Mouse (Mus musculus): ENCODE measurements around the gene Nrsn2. TPM values are rescaled to one million over a fixed set of nuclear protein-coding genes. Genes with fewer than 3 reads are reported as not detected.
"Not testable (repeated sequence)": the region's sequence is repeated elsewhere in the genome, so short reads cannot be mapped to it uniquely, and the experiment has no call there.

Nrsn2 gene
- total RNA-seq, 2 experiments from 2014 or later: 95.7 to 106 TPM

GRCm38 (mm10) chr2:152393225-152394017, 17.0 kb upstream of the Nrsn2 start:
- no peak for DNase-seq (ENCODE audit: low spot score in 2 of 2)

GRCm38 (mm10) chr2:152392786-152393185, 16.3 kb upstream of the Nrsn2 start:
- peak in 1 of 2 experiments; percentile 65 for DNase-seq (ENCODE audit: low spot score in 2 of 2)

- no peak for DNase-seq (ENCODE audit: low spot score in 2 of 2)
These were observed 7.8 kb upstream of the Nrsn2 start for GRCm38 (mm10) chr2:152384191-152384590.

GRCm38 (mm10) chr2:152375652-152376344, 640 bp downstream of the Nrsn2 start:
- DNase-seq (ENCODE audit: low spot score in 2 of 2): peak; percentile 24 to 50

- no peak for DNase-seq (ENCODE audit: low spot score in 2 of 2)
These were observed 2.9 kb downstream of the Nrsn2 start for GRCm38 (mm10) chr2:152373547-152373946.

GRCm38 (mm10) chr2:152372661-152373060, 3.8 kb downstream of the Nrsn2 start:
- no peak for DNase-seq (ENCODE audit: low spot score in 2 of 2)

- no peak for DNase-seq (ENCODE audit: low spot score in 2 of 2)
These were observed 4.3 kb downstream of the Nrsn2 start for GRCm38 (mm10) chr2:152372104-152372503.

GRCm38 (mm10) chr2:152368532-152369140, 7.8 kb downstream of the Nrsn2 start:
- peak in 1 of 2 experiments; percentile 50 for DNase-seq (ENCODE audit: low spot score in 2 of 2)

GRCm38 (mm10) chr2:152367917-152368316, 8.5 kb downstream of the Nrsn2 start:
- DNase-seq (ENCODE audit: low spot score in 2 of 2): no peak

GRCm38 (mm10) chr2:152363245-152364147, 12.9 kb downstream of the Nrsn2 start:
- peak; percentile 48 to 73 for DNase-seq (ENCODE audit: low spot score in 2 of 2)

- no peak for DNase-seq (ENCODE audit: low spot score in 2 of 2)
These were observed 15.2 kb downstream of the Nrsn2 start for GRCm38 (mm10) chr2:152361193-152361592.

GRCm38 (mm10) chr2:152360271-152360775, 16.1 kb downstream of the Nrsn2 start:
- no peak for DNase-seq (ENCODE audit: low spot score in 2 of 2)

- DNase-seq (ENCODE audit: low spot score in 2 of 2): no peak
These were observed 16.8 kb downstream of the Nrsn2 start for GRCm38 (mm10) chr2:152359616-152360015.

- not testable (repeated sequence) for DNase-seq (ENCODE audit: low spot score in 2 of 2)
These were observed 17.5 kb downstream of the Nrsn2 start for GRCm38 (mm10) chr2:152358977-152359376.

GRCm38 (mm10) chr2:152357254-152357653, 19.2 kb downstream of the Nrsn2 start:
- no peak for DNase-seq (ENCODE audit: low spot score in 2 of 2)

- DNase-seq (ENCODE audit: low spot score in 2 of 2): no peak
These were observed 26.4 kb downstream of the Nrsn2 start for GRCm38 (mm10) chr2:152349842-152350540.

GRCm38 (mm10) chr2:152349205-152349604, 27.2 kb downstream of the Nrsn2 start:
- no peak for DNase-seq (ENCODE audit: low spot score in 2 of 2)

GRCm38 (mm10) chr2:152347722-152348121, 28.7 kb downstream of the Nrsn2 start:
- DNase-seq (ENCODE audit: low spot score in 2 of 2): no peak

GRCm38 (mm10) chr2:152346776-152347465, 29.5 kb downstream of the Nrsn2 start:
- DNase-seq (ENCODE audit: low spot score in 2 of 2): no peak
